Mouse (Mus musculus) gastrocnemius, postnatal 14 days (tissue): ENCODE measurements around the gene Atf6b. TPM values are rescaled to one million over a fixed set of nuclear protein-coding genes. Genes with fewer than 3 reads are reported as not detected.

Experiments
- DNase-seq: peaks from one replicate; pipeline ENCODE4 v3.0.0; 2021; ENCODE audit warnings: mixed read lengths
- intact Hi-C: fragments of 180-260 bp; cut with DNase I; formaldehyde crosslinking; loops from one replicate; pipeline ENCODE4 v1.15.1; 2025; ENCODE audit warnings: low total_unique reads
- total RNA-seq, 2 experiments: library from RNA; stranded (reverse); gene quantifications; 2 replicates each; pipeline ENCODE4 v1.2.3; 2021

The Atf6b gene
- total RNA-seq, 2 experiments from 2014 or later, result 8.9 to 11.0 TPM

GRCm38 (mm10) chr17:34644608-34645007, 2.3 kb upstream of the Atf6b start, which contains the start of gene Fkbpl:
Fkbpl (plus strand) TSS chr17:34644764.
- DNase-seq, result peak; percentile 94
- intact Hi-C loops, result no loop called here

GRCm38 (mm10) chr17:34645256-34645829, 1.6 kb upstream of the Atf6b start:
- intact Hi-C loops, result no loop called here
- DNase-seq, result no peak

GRCm38 (mm10) chr17:34645831-34646511, 975 bp upstream of the Atf6b start:
- intact Hi-C loops, result no loop called here
- peak; percentile 25 for DNase-seq

- intact Hi-C loops, result no loop called here
- no peak for DNase-seq
Measured at GRCm38 (mm10) chr17:34648141-34648890, 1.4 kb downstream of the Atf6b start.

GRCm38 (mm10) chr17:34649106-34649864, 2.3 kb downstream of the Atf6b start:
- intact Hi-C loops, result no loop called here
- DNase-seq, result no peak

GRCm38 (mm10) chr17:34650781-34651180, 3.8 kb downstream of the Atf6b start:
- no peak for DNase-seq
- intact Hi-C loops, result loop anchor here (5.0 kb wide), 2 partner anchors 62 to 162 kb away; no protein-coding TSS in a partner anchor

- intact Hi-C loops, result loop anchor here (5.0 kb wide), 2 partner anchors 61 to 161 kb away; no protein-coding TSS in a partner anchor
- peak; percentile 60 for DNase-seq
Measured at GRCm38 (mm10) chr17:34651507-34652221, 4.7 kb downstream of the Atf6b start.

- no peak for DNase-seq
- intact Hi-C loops, result loop anchor here (5.0 kb wide), 2 partner anchors 60 to 160 kb away; no protein-coding TSS in a partner anchor
Measured at GRCm38 (mm10) chr17:34652546-34652945, 5.6 kb downstream of the Atf6b start.

- intact Hi-C loops, result loop anchor here (5.0 kb wide), 2 partner anchors 59 to 159 kb away; no protein-coding TSS in a partner anchor
- DNase-seq, result no peak
Measured at GRCm38 (mm10) chr17:34652985-34653384, 6.0 kb downstream of the Atf6b start.

- intact Hi-C loops, result loop anchor here (5.0 kb wide), 2 partner anchors 58 to 158 kb away; no protein-coding TSS in a partner anchor
- peak; percentile 56 for DNase-seq
Measured at GRCm38 (mm10) chr17:34653746-34654285, 6.9 kb downstream of the Atf6b start.

- no peak for DNase-seq
- intact Hi-C loops, result loop anchor here (5.0 kb wide), 2 partner anchors 58 to 158 kb away; no protein-coding TSS in a partner anchor
Measured at GRCm38 (mm10) chr17:34654392-34654791, 7.4 kb downstream of the Atf6b start.

- intact Hi-C loops, result no loop called here
- peak; percentile 78 for DNase-seq
Measured at GRCm38 (mm10) chr17:34655160-34655559, 8.2 kb downstream of the Atf6b start.

- intact Hi-C loops, result no loop called here
Measured at GRCm38 (mm10) chr17:34655581-34655991, 8.6 kb downstream of the Atf6b start.

GRCm38 (mm10) chr17:34656666-34657065, 9.7 kb downstream of the Atf6b start:
- intact Hi-C loops, result no loop called here
- peak; percentile 68 for DNase-seq

More at GRCm38 (mm10) chr17:34655581-34655991, 8.6 kb downstream of the Atf6b start:
- peak; percentile 92 for DNase-seq

GRCm38 (mm10) chr17:34657271-34657670, 10.3 kb downstream of the Atf6b start:
- no peak for DNase-seq
- intact Hi-C loops, result no loop called here

- no peak for DNase-seq
- intact Hi-C loops, result no loop called here
Measured at GRCm38 (mm10) chr17:34658145-34658544, 11.2 kb downstream of the Atf6b start.

- DNase-seq, result no peak
- intact Hi-C loops, result no loop called here
Measured at GRCm38 (mm10) chr17:34658591-34658990, 11.6 kb downstream of the Atf6b start.

- intact Hi-C loops, result no loop called here
- DNase-seq, result no peak
Measured at GRCm38 (mm10) chr17:34659181-34659896, 12.4 kb downstream of the Atf6b start.
